Mouse (Mus musculus) neutrophil, adult 5-6 weeks (primary cell): ENCODE results near the gene Cyb561d1. TPM values are rescaled to one million over a fixed set of nuclear protein-coding genes. Genes with fewer than 3 reads are reported as not detected.
"Not testable (repeated sequence)": the region's sequence is repeated elsewhere in the genome, so short reads cannot be mapped to it uniquely, and the experiment has no call there.

Experiments used
- ATAC-seq: fragments of 151-379, 151-347 bp; 2 replicates; pipeline ENCODE4 v1.8.0; 2017; ENCODE audit warnings: mild to moderate bottlenecking, moderate TSS enrichment; ENCODE audit not compliant: insufficient number of reproducible peaks, poor library complexity, low FRiP score, severe bottlenecking; ENCODE audit errors: extremely low read depth
- total RNA-seq: library from RNA; stranded (forward); fragments of 200-1000 nt; gene quantifications from 2 replicates; pipeline ENCODE4 v1.2.3, GENCODE M21; 2017

Cyb561d1 gene
- total RNA-seq, result 26.8 and 29.0 TPM in 2 replicates

DNA sequence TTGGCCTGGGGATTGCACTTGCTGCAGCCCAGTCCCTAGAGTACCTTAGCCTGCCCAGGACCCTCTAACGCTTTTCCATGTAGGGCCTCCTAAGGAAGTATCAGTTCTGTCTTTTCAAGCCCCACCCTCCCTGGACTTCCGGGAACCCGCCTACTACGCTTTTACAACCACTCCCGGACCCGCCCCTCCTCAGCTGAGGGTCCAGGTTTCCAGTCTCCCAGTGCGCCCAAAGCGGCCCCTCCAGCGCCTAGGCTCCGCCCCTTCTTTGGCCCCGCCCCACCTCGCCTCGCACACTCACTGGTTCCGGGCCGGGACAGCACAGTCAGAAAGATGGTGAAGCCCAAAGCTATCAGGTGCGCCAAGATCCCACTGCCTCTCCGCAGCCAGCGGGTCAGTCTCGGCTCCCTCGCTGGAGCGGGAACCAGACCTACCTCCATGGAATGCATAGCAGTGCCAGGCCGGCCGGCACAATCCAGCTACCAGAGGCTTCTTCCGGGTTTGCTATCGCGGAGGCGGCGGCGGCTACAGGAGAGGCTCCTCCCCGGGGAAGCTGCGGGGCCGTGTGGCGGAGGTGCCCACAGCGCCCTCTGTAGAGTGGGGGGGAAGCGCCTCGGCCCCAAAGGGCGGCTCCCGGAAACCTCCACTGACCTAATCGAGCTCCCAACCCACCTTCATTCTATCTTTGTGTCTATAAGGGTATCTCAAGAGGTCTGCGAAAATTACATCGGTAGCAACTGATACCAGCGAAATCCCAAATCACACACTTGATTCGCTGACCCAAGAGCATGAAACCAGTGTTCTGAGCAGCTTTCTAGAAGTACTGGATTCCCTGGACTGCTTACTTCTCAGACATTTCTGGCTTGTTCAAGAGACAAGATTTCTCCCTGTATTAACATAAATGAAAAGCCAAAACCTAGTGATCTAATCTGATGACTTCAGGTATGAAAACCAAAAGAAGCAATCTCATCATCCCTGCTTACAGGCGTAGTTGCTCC lies at the start of gene Cyb561d1:
Gene Cyb561d1, minus strand, starts transcription at position 884 of the 995 bp plus-strand sequence.
- peak; percentile 76 for ATAC-seq

DNA sequence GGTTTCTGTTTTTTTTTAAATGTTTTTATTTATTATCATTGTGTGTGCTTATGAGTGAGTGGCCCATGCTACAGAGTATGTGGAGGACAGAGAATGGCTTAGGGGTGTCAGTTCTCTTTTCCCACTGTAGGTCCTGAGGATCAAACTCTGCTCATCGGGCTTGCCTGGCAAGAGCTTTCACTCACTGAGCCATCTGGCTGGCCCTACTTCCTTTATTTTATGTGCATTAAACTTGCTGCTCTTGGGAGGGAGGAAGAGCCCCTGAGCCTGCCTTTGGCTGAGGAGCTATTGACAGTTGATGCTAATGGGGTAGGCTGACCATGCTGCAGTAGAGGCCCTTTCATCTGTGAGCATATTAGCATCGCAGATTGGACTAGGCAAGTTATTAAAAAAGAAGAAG lies 45.8 kb upstream of the Cyb561d1 start:
- ATAC-seq, result no peak

DNA sequence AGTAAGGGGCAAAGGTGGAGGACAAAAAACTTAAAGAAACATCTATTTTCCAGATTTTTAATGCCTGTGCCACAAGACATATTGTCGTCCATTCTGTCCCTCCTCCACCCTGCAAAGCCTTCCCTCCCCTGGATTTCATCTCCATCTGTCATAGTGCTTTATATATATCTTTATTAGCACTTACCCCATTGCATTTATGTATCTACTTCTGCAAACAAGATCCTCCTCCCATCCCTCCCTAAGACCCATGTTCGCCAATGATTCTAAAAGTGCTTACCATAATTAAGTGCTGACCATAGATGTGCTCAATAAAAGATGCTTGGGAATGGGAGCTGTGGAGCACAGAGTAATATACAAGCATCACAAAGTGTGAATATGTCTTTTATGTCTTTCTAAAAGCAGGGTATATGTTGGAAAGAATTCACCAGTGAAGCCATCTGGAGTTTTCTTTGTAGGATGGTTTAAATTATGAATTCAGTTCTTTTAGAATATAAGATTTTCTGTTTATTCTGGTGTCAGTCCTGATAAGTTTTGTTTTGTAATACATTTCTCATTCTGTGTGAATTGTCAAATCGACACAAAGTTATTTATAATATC lies 40.3 kb upstream of the Cyb561d1 start:
- no peak for ATAC-seq

DNA sequence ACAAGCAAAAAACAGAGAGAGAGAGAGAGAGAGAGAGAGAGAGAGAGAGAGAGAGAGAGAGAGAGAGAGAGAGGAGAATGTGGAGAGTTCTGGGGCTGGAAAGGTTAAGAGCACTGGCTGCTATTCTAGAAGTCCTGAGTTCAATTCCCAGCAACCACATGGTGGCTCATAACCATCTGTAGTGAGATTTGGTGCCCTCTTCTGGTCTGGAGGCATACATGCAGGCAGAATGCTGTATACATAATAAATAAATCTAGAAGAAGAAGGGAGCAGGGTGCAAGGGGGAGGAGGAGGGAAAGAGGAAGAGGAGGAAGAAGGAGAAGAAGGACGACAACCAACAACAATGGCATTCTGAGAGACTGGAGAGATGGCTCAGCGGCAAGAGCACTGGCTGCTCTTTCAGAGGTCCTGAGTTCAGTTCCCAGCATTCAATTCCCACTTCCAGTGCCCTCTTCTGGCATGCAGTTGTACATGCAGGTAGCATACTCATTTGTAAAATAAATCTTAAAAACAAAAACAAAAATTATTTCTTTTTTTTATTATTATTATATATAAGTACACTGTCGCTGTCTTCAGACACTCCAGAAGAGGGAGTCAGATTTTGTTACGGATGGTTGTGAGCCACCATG lies 36.6 kb upstream of the Cyb561d1 start:
- not testable (repeated sequence) for ATAC-seq

DNA sequence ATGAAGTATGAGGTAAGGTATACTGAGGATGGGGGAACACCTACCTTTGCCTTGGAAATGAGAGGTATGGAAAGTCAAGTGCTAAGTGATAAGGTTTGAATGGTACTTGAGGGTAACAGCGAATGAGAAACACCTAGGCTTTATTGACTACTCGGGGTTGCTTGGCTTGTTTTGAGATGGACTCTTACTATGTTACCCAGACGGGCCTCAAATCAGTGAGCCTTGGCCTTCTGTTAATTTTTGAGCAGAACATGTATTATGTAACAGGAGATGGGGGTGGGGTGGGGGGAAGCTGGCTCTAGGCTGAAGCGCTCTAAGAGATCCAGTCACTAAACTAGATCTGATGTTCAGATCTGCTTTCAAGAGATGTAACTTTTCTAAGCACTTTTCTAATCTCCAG lies 30.6 kb upstream of the Cyb561d1 start:
- ATAC-seq, result no peak

DNA sequence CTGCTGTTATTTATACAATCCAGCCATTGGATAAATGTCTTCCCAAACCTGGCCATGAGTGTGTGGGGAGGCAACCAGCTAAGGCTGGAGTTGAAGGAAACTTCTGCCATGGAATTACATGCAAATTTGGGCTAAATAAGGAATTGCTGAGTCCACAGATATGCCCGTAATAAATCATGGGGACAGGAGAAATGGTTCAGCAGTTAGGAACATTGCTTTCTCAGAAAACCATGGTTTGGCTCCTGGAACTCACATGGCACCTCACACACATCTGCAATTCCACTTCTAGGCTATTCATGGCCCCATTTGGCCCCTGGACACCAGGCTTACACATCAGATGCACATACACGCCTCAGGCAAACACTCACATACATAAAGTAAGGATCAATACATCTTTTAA lies 26.5 kb upstream of the Cyb561d1 start:
- ATAC-seq, result no peak

DNA sequence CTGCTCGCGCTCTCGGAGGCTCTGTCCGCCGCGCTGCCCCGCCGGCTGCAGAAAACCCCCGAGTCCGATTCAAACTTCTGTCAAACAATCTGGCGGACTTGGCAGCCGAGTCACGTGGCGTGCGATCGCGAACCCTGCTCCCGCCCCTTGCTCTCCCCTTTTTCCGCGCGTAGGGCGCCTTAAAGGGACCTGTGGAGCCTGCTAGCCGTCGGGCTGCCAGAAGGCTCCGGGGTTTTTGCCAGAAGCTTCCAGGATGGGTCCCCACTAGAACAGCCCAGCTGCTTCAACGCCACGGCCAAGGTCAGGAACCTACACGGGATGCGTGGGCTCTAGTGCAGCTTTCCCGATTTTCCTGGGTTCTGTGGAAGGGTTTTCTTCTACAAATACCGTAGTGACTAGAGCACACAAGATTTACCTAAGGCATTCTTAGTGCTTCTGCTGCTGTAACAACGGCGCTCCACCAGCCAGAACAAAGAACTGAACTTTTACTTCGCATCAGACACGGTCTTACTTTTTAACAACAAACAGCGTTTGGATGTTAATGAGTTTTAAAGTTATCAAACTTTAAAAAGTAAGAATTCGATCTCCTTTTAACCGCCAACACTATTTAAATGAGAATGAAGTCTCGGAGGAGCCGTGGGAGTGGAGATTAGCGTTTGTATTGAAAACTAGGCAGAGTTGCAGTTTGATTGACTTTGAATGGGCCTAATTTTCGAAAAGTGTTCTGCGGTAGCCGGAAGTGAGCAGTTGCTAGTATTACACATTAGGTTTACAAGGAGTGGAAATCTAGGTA lies 25.7 kb upstream of the Cyb561d1 start, which contains the start of gene Sypl2:
Gene Sypl2, minus strand, starts transcription at position 91 of the 793 bp plus-strand sequence.
- no peak for ATAC-seq

DNA sequence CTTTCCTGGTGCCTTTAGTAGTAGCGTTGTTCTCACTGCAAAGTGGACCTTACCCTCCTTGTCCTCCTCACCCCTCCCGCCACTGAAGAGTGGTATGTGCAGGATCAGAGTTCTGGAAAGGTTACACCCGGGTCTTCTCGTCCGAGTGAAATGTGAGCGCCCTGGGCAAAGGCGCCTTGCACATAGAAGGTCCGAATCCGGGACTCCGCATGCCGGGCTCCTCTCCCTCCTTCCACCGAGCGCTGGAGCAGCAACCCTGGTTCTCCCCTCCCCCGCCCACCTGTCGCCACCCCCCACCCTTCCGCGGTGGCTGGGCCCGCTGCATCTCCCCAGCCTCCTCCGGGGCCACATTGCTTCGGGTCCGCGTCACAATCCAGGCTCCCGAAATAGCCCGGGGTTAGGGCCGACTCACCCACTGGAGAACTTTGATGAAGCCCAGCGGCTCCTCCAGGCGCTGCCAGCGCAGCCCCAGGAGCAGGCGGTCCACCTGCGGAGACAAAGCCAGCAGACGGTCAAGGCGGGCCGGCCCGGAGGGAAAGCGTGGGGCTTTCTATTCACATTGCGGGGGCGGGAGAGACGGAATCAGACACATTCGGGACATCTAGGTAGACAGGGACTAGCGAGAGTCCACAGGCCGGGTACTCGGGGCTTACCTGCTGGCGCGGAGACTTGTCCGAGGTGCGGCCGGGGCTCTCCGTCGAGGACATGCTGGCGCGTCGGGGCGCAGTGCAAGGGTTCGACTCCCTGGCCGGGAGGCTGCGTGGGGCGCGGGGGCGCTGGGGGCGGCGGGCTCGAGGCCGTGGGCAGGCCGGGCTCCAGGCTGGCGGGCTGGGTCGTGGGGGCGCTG lies 24.9 kb upstream of the Cyb561d1 start:
- ATAC-seq, result no peak

DNA sequence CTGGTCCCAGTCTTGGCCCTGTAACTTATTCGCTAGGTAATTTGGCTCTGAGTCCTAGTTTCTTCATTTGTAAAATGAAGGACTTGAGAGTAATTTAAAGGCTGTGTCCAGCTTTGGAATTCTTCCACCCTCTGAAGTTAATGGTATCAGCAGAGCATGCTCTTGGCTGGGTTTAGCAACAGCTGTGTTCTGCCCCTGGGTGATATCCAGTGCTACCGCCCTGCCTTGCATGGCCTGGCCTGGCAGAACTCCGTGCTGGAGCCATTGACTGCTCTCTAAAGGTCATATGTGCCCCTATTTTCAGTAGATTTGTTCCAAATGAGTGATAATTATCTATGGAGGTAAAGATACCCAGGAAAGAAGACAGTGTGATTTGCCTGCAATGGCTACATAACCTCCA lies 19.6 kb upstream of the Cyb561d1 start:
- no peak for ATAC-seq

DNA sequence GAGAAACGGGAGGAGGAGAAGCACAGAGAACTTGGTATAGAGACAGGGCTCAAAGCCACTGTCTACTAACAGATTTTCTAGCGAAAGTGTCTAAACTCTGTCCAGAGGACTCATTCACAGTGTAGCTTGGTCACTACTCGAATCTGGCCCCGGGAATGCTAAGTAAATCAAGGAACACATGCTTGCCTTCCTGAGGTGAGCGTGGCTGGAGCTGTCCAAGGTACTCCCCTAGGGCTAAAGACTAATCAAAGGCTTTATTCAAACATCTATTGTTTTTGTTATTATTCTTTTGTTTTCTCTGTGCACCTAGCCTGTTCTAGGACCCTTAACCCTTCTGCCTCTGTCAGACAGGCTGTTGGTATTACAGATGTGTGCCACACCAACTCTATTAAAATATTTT lies 13.7 kb upstream of the Cyb561d1 start:
- no peak for ATAC-seq

DNA sequence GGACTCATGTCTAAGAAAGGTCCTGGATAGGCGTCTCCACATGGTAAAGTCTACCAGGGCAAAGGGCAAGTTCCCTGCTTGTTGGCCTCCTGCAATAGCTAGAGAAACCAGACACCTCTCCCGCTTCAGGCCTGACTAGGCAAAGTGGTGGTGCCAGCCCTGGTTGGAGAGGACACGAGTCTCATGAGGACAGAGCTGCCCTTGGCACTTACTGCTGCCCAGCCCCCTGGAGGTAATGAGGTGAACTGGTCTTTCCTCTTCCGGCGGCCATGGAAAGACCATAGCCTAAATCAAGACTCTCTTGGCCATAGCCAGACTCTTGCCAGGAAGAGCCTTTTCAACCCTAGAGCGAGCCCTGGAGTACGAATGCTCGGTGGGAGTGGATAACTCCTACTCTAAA lies 11.4 kb upstream of the Cyb561d1 start:
- no peak for ATAC-seq

DNA sequence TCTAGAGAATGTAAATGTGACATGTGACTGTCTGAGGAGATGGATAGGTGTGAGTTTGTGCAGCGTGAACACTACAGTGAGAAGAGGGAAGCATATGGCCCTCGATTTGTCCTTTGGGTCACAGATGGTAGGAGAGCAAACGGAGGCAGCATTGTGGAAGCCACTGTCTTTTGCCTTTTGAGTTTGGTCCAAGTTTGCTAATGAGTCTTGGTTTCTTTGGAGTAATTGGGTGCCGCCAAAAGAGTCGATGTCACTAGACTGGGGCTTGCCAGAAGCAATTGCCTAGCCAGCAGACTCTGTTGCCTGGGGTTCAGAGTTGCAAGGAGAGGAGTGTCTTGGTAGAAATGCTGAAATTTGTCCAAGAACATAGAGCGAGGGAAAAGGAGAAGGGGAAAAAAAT lies 10.8 kb upstream of the Cyb561d1 start:
- no peak for ATAC-seq

DNA sequence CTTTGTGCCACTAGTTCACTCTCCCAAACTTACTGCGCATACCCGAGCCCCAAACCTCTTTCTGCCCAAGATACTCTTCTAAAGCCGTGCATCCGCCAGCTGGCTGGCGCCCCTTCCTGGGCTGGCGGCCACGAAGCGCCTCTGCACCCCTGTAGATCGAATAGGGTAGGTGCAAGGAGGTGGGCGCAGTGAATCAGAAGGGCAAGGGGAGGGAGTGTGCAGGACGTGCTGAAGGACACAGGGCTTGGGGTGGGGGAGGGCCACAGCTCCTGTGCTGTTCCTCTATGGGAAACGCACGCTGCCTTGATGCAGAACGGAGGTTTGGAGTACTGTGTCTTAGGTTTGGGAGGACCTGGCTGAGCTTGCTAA lies 9.7 kb upstream of the Cyb561d1 start, which contains the start of gene Atxn7l2:
Gene Atxn7l2, minus strand, starts transcription at position 164 of the 369 bp plus-strand sequence.
- ATAC-seq, result peak; percentile 67

DNA sequence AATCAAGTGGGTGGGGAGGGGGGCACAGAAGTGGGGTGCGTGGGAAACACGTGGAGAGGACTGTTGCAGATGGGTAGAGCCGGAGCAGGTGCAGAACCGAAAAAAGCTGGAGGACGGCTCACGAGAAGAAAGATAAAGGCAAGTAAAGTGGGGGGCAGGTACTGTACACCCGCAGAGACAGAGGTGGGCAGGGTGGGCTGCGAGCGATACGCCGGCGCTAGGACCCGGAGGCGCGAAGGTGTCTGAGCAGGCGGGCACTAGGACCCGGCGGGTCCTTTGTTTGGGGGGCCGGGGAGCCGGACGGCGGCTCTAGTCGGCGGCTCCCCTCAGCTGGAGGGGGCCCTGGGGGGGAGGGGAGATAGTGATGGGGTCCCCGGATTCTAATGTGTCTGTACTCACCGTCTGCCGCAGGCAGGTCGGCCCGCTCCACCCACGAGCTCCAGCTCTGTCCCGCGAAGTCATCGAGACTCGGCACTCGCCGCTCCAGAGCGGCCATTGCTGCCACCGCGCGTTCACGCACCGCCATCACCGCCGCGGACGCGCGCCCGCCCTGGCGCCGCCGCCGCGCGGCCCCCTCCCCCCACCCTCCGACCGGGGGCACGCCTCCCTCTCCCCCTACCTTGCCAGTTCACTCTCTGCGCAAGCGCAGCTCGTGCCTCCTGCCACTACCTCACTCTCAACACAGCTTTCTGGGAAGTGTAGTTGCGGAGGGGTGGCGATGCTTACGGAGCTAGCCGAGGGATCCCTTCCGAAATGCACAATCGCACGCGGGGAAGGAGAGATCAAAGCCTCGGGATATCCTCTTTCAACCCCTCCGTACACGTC lies 9.1 kb upstream of the Cyb561d1 start:
- ATAC-seq, result peak; percentile 92

DNA sequence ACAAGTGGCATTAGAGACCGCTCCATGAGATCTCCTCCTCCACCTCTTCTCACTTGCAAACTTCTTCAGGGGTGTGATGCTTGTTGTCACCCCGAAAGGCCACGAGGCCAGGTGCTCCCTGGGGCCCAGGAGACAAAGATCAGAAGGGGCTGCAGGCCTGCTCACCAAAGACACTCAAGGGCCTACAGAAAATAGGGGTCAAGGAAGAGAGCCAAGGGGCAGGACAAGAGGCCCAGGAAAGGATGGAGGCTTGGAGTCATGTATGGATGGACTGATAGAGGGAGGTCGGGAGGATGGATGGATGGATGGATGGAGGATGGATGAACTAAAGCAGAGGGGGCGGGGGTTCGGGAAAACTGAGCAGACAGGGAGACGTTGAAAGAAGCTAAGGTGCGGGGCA lies 8.5 kb upstream of the Cyb561d1 start:
- no peak for ATAC-seq

DNA sequence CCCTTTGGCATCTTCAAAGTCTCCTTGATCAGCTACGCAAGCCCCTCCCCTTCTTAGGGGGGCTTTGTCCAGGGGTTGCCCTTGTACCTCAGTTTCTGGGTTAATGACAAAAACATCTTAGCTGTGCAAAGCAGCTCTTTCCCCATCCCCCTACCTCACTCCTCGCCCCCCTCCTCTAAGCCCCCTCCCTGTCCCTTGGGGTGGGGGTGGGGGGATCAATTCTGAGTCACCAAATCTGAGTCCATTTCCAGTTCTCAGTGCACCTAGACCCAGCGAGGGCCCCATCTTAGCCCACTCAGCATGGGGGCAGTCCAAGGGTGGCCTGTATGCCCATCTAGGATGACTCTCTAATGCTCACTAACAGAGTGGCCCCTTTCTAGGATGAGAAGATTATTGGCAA lies 8.0 kb upstream of the Cyb561d1 start:
- no peak for ATAC-seq

DNA sequence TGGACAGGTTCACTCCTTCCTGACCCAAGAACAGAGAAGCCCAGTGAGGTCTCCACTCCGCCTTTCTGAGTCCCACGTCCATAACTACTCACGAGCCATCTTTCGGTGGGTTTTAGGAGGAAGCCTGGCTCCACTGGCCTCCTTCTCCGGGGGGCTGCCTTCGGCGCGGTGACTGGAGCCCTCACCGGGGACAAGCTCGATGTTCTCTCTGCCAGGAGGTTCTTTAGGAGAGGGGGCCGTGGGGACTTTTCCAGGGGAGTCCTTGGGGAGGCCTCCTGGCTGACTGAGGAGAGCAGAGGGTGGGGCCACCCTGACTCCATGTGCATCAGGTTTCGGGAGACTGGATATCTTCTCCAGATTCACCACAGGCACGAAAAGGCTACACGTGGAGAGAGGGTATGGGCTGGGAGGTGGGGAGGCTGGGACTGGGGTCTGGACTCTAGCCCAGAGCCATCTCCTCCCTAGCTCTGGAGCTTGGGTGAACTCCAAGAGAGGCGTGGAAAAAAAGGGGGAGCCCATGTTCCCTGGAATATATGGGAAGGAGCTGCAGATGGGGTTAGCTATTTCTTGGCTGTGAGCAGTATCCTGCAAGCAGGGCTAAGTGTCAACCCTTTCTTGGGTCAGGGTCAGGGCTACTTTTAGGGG lies 5.8 kb upstream of the Cyb561d1 start:
- no peak for ATAC-seq
